Mouse (Mus musculus) mature B cell (primary cell): ENCODE results near the gene P4ha3.
"Not testable (repeated sequence)": the region's sequence is repeated elsewhere in the genome, so short reads cannot be mapped to it uniquely, and the experiment has no call there.

Experiments used
- in situ Hi-C: fragments of 300-500 bp; cut with MboI; formaldehyde crosslinking; loops from 2 replicates; pipeline ENCODE4 v1.14.3; 2019

The P4ha3 gene

DNA sequence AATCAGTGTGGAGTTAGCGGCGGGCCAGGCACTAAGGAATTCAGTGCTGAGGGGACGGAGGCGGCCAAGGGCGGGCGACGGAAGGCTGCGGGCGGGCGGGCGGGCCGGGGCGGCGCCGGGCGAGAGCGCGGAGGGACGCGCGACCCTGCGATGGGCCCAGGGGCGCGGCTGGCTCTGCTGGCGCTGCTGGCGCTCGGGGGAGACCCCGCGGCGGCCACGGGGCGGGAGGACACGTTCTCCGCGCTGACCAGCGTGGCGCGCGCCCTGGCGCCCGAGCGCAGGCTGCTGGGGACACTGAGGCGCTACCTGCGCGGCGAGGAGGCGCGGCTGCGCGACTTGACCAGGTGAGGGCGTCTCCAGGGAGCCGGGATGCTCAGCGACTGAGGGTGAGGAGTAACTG, at the start of gene P4ha3:
Gene P4ha3 (plus strand): TSS at position 138 of the 400 bp plus-strand sequence.
- in situ Hi-C loops, result no loop called here

DNA sequence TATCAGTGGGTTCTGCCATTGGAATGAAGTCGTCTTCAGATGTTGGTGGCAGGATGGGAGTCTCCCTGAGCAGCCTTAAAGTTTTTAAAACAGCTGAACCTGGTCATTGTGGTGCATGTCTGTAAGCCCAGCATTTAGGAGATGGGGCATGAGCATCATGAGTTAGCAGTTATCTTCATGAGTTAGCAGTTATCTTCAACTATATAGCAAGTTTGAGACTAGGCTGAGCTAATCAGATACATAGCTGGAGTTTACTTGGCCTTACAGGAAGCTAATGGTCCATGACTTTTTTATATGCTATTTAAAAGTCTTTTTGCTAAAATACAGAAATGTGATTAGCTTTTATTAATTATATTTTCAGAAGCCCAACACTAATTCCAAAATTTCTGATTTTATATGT, 47.0 kb upstream of the P4ha3 start:
- in situ Hi-C loops, result no loop called here

DNA sequence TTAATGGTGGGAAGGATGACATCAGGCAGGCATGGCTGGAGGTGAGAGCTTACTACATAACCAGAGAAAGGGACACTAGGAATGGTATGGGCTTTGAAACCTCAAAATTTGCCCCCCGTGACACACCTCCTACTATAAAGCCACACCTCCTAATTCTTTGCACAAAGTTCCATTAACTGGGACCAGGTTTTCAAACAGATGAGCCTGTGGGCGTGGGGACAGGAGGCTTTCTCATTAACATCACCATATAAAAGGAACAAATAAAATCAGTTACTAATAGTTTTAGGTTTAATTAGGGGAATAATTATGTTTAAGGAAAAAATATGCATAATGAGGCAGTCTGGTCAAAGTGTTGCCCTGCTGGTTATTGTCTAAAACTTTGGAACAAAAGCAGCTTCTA, 44.7 kb upstream of the P4ha3 start:
- in situ Hi-C loops, result no loop called here

DNA sequence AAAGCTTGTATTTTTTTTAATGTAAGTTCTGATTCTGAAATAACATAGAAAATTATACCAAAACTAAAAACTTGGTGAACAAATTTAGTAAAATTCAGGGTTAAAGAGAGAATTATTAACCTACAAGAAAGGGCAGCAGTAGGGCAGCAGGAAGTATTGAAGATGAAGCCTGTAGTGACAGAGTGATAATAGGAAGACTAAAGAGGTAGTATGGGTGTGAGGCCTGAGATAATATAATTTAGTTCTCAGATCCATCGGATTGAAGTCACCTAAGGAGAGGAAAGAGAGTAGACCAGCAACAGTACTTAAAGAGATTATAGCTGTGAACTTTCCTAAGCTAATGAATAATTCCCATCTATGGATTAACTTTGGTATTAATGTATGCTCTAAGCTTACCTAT, 42.3 kb upstream of the P4ha3 start:
- in situ Hi-C loops, result no loop called here

DNA sequence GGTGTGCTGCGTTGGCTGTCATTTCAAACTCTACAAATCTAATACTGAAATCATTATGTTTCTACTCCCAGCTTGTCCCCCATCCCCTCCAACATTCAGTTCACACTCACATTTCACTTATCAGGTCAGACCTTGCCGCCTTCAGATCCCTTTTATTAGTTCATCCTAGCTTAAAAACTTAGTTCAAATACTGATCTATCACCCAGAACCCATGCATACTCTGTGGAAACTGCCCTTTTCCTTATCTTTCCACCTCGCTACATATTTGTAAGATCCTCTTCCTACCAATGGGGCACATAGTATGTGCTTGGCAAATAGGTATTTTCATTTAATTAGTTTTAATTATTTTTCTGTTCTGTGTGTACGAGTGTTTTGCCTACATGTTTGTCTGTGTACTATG, 41.1 kb upstream of the P4ha3 start:
- in situ Hi-C loops, result no loop called here

DNA sequence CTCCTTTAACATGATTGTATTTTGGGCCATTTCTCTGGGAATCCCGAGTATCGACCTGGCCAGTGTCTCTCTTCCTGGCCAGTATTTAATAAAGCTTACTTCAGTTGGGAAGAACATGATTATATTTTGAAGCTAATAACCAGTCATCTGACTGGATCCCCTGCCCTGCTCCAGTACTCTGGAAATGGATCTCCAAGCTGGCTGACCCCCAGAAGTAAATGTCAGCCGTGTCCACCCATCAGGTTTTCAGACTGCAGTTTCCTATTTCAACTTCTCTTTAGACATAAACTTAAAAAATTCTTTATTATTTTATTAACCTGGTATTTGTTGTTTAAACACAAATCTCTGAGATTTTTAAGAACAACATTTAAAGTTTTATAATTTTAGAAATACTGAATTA, 40.1 kb upstream of the P4ha3 start:
- in situ Hi-C loops, result no loop called here

DNA sequence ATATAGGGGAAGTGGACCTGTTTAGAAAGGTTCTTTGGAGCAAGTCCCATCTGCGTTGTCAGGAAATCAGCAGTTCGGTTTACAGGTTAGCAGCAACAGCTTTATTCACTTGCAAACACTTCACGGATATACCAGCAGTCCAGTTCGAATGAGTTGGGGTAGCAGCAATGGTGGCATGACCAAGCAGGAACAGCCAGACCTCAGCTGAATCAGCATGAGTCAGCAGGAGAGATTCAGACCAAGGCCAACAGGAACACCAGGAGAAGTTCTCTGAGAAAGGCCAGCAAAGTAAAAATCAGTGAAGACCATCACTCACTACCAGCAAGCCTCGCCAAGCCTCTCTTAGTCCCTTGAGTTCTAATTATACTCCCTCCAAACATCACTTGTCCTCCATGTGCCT, 34.7 kb upstream of the P4ha3 start:
- in situ Hi-C loops, result no loop called here

DNA sequence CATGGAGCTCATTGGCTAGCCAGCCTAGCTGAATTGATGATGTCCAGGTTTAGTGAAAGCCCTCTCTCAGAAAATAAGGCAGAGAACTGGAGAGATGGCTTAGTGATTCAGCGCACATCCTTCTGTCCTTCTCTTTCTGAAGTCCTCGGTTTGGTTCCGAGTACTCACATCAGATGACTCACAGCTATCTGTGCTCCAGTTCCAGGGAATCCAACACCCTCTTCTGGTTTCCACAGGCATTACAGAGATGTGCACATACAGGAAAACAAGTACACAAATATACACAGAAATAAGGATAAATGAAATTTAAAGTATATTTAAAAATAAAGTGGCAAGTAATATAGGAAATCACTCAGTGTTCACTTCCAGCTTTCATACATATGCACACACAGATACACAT, 23.0 kb upstream of the P4ha3 start:
- in situ Hi-C loops, result no loop called here

DNA sequence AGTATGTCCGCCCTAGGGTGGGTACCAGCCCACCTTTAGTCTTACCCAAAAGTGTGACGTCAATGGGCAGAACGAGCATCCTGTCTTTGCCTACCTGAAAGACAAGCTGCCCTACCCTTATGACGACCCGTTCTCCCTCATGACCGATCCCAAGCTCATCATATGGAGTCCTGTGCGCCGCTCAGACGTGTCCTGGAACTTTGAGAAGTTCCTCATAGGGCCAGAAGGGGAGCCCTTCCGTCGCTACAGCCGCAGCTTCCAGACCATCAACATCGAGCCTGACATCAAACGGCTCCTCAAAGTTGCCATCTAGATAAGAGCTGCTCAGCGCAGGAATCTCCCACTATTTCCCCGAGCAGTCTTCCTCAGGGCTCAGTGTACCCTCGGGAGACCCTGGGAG, 20.4 kb upstream of the P4ha3 start:
- in situ Hi-C loops, result not testable (repeated sequence)

DNA sequence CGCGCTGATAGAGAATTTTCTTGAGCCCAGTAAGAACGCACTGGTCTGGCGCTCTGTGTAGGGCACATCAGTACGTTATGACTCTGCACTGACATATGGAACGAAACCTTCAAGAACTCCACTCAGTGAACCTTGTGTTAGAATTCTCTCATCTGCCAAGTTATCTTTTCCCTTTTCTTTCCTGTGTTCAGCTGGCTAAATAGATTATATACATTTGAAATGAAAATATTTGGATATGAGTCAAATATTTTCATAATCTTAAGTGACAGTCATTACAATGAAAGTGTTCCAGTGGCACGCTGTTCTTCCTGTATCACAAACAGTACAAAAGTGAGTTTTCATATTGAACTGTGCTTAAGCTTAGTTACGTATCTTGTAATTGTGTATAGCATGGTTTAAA, 13.0 kb upstream of the P4ha3 start:
- in situ Hi-C loops, result no loop called here

DNA sequence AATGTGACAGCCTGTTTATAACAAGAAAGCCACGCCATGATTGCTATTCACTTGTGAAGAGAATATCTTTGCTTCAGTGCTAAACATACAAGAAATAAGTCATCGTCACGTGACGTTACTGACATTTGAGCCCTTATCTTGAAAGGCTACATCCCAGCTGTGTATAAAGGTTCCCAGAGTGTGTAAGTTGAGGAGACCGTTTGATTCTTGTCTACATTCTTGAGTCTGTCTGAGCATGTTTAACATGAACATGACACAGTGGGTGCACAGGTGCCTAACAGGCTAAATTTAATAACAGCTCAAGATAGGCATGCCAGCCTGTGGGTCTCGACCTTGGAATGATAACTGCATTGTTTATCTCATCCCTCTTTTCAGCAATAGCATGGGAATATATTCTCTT, 10.8 kb upstream of the P4ha3 start:
- in situ Hi-C loops, result no loop called here

DNA sequence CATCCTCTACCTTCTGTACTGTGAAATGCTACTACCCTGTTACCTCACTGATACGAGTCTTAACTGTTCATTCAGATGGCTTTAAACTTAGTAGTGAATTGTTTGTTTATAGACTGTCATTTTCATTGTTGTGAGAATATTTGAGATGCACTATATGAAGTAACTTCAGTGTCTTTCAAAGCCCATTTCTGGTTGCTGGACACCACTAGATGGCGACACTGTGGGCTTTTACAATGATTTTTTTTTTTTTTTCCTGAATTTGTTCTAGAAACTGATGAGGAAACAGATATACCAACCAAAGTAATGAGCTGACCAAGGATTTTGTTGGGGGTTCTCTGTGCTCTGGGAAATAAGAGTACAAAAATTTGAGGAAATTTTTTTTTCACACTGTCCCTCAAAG, 8.9 kb upstream of the P4ha3 start:
- in situ Hi-C loops, result no loop called here

DNA sequence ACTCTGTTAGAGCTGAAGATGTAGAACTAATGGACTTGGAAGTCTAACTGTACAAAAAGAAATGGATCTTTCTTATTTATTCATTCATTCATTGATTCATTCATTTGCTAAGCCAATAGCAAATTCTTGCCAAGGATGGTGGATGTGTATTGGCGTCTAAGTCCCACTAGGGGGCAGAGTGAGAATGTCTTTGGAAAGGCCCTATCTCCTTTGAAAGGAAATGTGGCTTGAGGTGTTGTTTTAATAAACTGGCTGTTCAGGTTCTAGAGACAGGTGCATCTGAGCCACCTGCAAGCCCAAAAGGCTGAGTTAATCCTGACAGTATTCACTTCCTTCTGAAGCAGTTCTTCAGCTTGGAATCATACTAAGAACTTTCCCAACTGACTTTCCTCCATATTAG, 5.5 kb upstream of the P4ha3 start:
- in situ Hi-C loops, result no loop called here

DNA sequence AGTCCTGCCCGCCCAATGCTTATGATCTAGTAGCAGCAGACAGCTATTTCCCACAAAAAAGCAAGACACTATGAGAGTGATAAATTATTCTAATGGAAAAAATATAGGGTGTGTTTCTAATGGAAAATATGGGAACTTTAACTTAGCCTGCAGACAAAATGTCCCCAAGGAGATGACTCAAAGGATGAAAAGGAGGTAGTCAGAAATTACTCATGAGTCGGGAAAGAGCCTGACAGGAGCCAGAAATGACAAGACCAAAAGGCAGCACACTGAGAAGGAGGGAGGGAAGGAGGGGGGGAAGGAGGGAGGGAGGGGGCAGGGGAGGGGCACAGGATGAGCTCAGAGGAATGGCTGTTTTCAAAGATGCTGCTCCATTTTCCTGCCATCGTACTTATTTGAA, 3.7 kb upstream of the P4ha3 start:
- in situ Hi-C loops, result no loop called here

DNA sequence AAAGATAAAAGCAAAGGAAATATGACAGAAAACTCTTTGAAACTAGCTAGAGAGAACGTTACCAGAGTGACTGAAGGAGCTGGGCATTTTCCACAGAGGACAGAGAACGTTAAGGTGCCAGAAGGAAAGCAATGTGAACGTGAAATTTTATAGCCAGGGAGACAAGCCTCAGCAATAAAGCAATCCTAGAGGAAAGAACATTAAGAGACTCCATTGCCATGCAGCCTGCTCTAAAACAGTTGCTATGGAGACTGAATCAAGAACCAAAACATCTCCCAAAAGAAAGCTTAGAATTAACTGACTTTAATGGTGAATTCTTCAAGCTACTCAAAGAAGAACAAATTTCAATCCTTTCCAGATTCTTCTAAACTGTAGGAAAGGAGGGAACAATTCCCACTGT, 2.0 kb upstream of the P4ha3 start:
- in situ Hi-C loops, result no loop called here

DNA sequence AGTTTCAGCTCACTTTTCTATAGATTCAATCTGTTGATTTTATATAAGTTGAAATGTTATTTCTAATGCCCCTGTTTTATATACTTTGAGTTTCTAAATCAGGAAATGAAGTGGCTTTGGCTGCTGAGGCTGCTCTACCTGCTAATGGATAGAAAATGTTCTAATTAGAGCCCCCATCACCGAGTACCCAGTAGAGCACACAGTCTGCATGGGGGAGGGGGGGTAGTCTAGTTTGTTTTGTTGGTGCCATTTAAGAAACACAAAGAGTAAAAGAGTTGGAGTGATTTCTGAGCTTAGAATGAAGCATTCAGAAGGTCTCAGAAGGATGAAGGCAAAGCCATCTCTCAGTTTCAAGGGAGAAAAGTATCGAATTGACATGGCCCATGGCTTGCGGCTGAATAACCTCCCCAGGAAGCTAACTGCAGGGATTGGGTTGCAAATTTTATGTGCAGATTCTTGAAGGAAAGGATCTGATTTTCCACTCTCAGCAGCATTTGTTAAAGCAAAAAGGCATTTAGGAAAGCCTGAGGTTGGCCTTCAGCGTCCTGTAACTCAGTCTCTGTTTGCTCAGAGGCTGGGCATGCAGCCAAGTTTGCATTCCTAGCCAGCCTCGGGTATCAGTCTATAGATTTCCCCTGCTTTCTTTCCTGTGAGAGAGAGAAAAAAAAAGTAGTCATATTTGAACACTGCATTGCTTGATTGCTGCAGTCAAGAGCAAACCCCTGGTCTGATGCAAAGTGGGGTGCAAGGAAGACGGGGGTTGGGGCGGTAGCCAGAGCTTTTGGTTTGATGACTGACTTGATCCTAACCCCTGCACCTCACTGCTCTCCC, 2.6 kb downstream of the P4ha3 start:
- in situ Hi-C loops, result no loop called here

DNA sequence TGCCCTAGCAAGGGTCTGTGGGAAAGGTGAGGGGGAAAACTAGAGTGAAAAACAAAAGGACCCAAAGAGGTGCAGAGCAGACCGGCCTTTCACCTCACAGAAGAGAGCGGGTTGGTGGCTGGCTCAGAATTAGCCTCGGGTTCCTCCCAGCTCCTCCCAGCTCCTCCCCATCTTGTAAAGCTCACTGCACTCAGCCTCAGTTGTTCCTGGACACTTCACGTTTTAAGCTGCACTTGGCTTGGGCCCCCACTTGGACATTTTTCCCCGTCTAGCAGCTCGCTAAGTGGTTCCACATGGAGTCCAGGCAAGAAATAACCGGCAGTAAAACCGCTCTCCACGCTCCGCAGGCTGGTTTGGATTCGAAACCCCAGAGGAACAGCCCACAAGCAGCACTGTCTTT, 3.3 kb downstream of the P4ha3 start:
- in situ Hi-C loops, result no loop called here

DNA sequence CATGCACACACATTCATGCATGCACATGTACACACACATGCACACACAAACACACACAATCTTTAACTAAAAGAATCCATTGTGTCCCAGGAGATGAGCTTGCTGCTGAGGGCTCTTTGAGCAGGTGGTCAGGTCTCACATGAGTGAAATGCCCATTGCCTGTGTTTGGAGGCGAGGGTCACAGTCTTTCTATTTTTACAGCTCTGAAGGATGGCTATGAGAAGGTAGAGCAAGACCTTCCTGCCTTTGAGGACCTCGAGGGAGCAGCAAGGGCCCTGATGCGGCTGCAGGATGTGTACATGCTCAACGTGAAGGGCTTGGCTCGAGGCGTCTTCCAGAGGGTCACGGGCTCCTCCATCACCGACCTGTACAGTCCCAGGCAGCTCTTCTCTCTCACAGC, 8.2 kb downstream of the P4ha3 start:
- in situ Hi-C loops, result no loop called here

DNA sequence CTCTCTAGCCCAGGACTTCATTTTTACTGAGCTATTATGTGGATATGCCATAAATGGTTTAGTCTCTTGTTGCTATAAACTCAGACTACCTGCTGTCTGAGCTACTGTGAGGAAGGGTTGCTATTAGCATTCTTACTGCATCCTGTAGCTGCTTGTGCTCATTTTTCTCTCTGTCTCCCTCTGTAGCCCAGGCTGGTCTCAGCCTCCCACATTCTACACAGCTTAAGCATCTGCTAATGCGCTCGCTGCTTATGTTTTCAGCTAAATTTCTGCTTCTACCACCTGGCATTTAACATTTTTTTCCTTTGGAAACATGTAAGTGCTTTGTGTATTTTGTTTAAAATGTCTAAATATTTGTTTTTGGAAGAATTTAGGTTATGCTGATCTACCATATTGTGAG, 10.4 kb downstream of the P4ha3 start:
- in situ Hi-C loops, result no loop called here

DNA sequence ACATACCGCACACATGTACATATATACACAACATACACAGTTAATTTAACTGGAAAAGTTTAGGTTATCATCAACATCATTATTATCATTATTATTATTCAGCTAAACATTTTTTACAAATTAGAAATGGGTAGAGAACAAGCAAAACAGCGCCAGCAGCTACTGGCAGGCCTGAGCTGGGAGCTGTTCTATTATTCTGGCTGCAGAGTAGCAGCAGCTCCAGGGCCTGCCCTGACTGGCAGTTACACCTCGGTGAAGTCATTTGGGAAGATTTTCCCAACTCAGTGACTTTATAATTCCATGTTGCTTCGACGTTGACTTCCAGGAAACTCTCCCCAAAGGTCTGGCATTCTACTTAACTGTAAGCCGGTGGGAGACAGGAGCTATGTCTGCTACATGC, 11.4 kb downstream of the P4ha3 start:
- in situ Hi-C loops, result no loop called here

DNA sequence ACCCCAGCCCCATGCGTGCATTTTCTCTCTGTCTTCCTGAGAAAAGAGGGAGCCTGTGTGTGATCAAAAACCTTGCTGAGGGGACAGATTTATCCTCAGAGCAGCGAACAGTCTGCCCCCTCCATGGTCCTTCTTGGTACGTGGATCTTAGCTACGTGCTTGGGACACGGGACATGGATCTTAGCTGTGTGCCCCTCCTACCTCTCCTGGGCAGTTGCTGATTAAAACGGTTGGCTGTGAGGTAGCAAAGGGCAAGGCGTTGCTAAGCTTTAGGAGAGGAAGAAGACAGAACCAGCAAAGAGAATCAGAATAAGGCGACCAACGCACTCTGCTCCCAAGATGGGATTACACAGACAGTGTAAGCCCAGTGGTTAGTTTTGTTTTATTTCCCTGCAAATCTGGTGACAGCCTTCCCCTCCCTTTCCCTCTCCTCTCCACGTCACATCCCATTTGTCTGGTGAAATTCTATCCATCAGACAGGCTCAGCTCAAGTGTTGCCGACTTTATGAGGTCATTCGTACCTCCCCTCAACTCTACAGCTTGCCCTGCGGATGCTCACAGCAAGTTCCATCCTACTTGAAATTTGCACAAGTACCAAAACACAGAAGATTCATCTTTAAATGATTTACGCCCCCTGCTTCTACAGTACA, 13.7 kb downstream of the P4ha3 start:
- in situ Hi-C loops, result no loop called here

DNA sequence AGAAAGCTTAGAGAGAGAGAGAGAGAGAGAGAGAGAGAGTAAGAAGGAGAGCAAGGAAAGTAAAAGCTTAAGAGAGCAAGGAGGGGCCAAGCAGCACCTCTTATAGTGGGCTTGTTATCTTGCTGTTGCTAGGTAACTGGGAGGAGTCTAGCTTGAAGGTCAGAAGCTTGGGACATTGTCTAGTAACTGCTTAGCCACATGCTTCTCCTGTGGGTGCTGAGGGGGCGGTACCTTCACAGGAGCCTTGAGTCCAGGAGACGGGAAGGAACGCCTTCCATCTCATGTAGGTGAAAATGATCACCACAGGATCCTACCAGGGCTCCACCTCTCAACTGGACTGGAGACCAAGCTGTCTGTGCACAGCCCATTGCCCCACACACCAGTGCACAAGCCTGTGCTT, 16.1 kb downstream of the P4ha3 start:
- in situ Hi-C loops, result no loop called here

DNA sequence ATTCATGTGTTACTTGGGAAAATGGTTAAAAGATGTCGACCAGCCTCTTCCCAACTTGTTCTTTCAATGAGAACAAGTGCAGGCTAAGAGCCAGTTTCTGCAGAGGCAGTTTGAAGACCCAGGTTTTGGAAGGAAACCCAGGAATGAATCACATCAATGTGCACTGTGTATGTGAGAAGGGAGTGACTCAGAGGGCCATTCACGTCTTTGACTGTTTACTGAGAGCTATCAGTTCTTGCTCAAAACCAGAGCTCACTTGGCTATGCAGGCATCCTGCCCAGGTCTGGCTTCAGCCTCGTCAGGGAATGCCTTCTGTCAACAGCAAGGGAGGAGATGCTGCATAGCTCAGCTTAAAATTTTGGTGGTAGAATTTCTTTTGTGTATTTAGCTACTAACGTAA, 17.0 kb downstream of the P4ha3 start:
- in situ Hi-C loops, result no loop called here

DNA sequence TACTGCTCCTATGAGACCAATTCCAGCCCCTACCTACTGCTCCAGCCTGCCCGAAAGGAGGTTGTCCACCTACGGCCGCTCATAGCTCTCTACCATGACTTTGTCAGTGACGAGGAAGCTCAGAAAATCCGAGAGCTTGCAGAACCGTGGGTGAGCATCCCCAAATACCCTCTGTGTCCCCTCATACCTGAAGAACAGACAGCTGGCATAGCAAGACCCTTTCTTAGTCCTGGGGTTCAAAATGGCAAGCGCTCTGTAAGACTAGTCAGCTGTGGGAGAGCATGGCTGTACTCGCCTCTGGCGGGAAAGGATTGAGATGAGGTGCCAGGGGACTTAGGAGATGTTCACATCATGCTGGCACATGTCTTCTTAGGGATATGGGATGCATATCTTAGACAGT, 20.6 kb downstream of the P4ha3 start:
- in situ Hi-C loops, result no loop called here
